Mouse (Mus musculus): Measurements from ENCODE around the gene Dazap1. TPM values are rescaled to one million over a fixed set of nuclear protein-coding genes. Genes with fewer than 3 reads are reported as not detected.
A peak's percentile ranks its signal among the peaks of the same experiment; 100 is the strongest.

Gene Dazap1
- total and polyA plus RNA-seq, 3 experiments: 151 to 533 (median 191) TPM

DNA sequence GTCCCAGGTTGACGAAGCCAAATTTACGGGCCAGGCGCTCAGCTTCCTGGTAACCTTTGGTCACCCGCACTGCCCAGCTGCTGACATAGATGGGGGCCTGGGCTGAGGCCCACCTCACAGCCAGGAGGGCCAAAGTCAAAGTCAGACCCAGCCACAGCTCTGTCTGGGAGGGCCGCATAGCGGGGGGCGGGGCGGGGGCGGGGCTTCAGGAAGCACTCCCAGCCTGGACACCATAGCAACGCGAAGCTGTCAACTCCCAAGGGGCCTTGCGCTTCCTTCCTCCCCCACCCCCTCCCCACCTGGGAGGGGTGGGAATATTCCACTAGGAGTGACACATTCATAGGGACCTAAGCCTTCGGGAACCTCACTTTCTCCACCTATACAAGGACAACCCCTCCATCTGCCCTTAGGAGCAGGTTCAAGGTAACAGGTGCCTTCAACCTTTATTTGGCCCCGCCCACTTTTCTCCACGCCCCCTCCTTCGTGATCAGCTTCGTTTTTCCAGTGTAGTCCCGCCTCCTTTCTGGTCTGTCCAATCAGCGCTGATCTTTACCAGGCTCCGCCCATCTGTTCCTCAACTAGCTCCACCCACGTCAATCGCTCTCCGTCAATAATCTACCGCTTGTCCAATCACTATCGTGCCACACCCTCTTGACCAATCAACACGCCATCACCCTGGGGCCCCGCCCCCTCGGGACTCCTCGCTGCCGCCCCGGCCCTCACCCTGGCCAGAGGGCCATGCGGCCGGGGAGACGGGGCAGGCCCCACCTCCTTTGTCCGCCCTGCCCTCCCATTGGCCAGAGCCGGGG is 68.2 kb downstream of the Dazap1 start, which contains the start of the genes Pcsk4 and Reep6:
Pcsk4 (minus strand) TSS at position 226 of the 809 bp plus-strand sequence.
Reep6 (plus strand) TSS at position 681 of the 809 bp plus-strand sequence.
- Histone ChIP-seq H3K4me1 (ENCODE audit: insufficient read depth, low read depth, low read length) (peaks cover 79% of the 10 kb centered on the region), H3K27me3 (ENCODE audit: insufficient read depth, low read length) (no peaks in the 10 kb centered on the region; the same call in 1 of the 2 replicates), H3K9me3 (replicated peaks) (no peaks in the 10 kb centered on the region), H3K4me3 (ENCODE audit: low read depth, low read length) (peak within 1 kb of the TSS; percentile 75), H3K36me3 (replicated peaks) (peaks cover 23% of the 10 kb centered on the region)
- TF ChIP-seq TAL1 (conservative IDR thresholded peaks at IDR 0.05; ENCODE audit: low read depth, low read length): no peak
- TF ChIP-seq GATA2 (IDR thresholded peaks at IDR 0.05; ENCODE audit: borderline replicate concordance, low read depth, low read length): no peak
- no peak for TF ChIP-seq CTCF (IDR thresholded peaks at IDR 0.05; ENCODE audit: low read depth, low read length)
- no peak for TF ChIP-seq POLR2AphosphoS5 (IDR thresholded peaks at IDR 0.05; ENCODE audit: insufficient replicate concordance, low read depth, low read length)
- no peak for TF ChIP-seq GATA1 (IDR thresholded peaks at IDR 0.05; ENCODE audit: borderline replicate concordance, low read length)
- DNase-seq (ENCODE audit: low spot score) (peak; percentile 99), ATAC-seq (ENCODE audit: extremely low read depth, insufficient number of reproducible peaks, low FRiP score, poor library complexity, severe bottlenecking) (peak; percentile 93)

DNA sequence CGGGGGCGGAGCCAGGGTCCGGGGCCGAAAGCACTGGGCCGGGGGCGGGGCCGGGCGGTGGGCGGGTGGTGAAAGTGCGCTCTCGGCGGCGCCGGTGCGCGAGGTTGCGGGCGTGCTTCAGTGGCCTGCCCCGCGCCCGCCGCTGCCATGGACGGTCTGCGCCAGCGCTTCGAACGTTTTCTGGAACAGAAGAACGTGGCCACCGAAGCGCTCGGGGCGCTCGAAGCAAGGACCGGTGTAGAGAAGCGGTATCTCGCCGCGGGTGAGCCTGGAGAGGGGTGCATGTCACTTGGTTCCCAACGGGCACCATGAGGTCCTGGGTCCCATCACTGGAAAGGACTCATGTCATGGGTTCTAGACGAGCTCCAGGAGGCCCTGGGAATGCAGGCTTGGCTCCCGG is 68.8 kb downstream of the Dazap1 start:
- TF ChIP-seq TAL1 (conservative IDR thresholded peaks at IDR 0.05; ENCODE audit: low read depth, low read length) (no peak), GATA1 (IDR thresholded peaks at IDR 0.05; ENCODE audit: borderline replicate concordance, low read length) (no peak), POLR2AphosphoS5 (IDR thresholded peaks at IDR 0.05; ENCODE audit: insufficient replicate concordance, low read depth, low read length) (no peak), CTCF (IDR thresholded peaks at IDR 0.05; ENCODE audit: low read depth, low read length) (no peak)
- H3K36me3 ChIP-seq (replicated peaks): peaks cover 28% of the 10 kb centered on the region
- no peaks in the 10 kb centered on the region for H3K9me3 ChIP-seq (replicated peaks)
- no peaks in the 10 kb centered on the region for H3K27me3 ChIP-seq (ENCODE audit: insufficient read depth, low read length)
- no peak for ATAC-seq (ENCODE audit: extremely low read depth, insufficient number of reproducible peaks, low FRiP score, poor library complexity, severe bottlenecking)
- DNase-seq (ENCODE audit: low spot score): no peak
- peaks cover 79% of the 10 kb centered on the region for H3K4me1 ChIP-seq (ENCODE audit: insufficient read depth, low read depth, low read length)
- peak overlapping the region; percentile 75 for H3K4me3 ChIP-seq (ENCODE audit: low read depth, low read length)

DNA sequence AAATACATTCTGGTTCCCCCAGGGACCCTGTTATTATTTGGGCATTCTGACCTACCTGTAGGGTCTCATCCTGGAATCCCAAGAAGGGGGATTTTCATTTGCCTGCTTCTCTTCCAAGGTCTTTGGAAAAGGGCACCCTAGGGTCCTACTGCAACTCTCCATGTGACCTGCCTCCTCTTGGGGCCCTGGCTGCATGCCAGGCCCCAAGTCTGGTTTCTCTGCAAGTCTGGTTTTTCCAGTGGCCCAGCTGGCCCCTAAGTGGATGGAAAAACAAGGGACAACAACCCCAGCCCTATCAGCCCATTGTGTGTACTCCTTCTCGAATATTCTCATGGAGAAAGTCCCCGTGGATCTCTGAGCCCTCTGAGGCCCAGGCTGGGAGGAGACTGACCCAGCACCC is 69.6 kb downstream of the Dazap1 start:
- TF ChIP-seq CTCF (IDR thresholded peaks at IDR 0.05; ENCODE audit: low read depth, low read length) (no peak), POLR2AphosphoS5 (IDR thresholded peaks at IDR 0.05; ENCODE audit: insufficient replicate concordance, low read depth, low read length) (no peak), TAL1 (conservative IDR thresholded peaks at IDR 0.05; ENCODE audit: low read depth, low read length) (no peak), GATA2 (IDR thresholded peaks at IDR 0.05; ENCODE audit: borderline replicate concordance, low read depth, low read length) (no peak), GATA1 (IDR thresholded peaks at IDR 0.05; ENCODE audit: borderline replicate concordance, low read length) (no peak)
- Histone ChIP-seq H3K4me3 (ENCODE audit: low read depth, low read length) (peak overlapping the region; percentile 75; the same call in 1 of the 2 replicates), H3K27me3 (ENCODE audit: insufficient read depth, low read length) (no peaks in the 10 kb centered on the region), H3K9me3 (replicated peaks) (no peaks in the 10 kb centered on the region), H3K4me1 (ENCODE audit: insufficient read depth, low read depth, low read length) (peaks cover 74% of the 10 kb centered on the region), H3K36me3 (replicated peaks) (peaks cover 36% of the 10 kb centered on the region)
- no peak for ATAC-seq (ENCODE audit: extremely low read depth, insufficient number of reproducible peaks, low FRiP score, poor library complexity, severe bottlenecking)
- no peak for DNase-seq (ENCODE audit: low spot score)

DNA sequence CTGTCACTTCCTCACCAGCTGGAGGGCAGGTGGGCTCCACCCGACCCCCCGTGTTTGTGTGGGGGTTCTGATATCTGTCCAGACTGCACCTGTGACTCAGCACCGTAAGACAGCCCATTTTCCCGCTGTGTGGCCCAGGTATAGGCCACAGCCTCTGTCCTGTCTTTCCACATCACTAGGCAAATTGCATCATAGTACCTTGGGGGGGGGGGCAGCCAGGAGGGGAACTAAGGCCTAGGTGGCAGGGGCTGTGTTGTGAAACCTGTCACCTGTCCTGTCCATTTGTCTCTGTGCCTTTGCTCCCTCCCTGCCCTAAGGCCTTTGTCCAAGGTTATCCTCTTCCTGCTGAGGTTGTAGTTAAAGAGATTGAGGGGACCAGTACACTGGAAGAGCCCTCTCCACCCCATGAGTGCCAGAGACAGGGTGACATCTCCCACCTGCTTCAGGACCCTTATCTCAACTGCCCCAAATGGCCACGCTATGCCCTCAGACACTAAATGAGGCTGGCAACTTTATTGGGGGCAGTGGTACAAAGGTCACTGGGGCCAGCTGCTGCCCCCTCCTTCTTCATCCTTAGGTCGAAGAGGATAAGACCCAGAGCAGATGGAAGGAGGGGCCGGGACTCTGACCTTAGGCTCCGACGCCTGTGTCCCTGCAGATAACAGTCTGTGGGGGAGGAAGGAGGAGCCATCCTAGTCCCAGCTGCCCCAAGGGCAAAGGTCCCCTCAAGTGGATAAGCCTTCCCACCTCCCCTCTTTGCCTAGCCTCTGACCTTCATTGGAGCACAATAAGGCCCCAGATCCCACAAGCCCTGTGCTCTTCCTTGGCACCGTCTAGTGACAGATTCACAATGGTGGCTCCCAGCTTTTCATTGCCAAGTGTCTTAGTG is 70.6 kb downstream of the Dazap1 start:
- DNase-seq (ENCODE audit: low spot score) (peak; percentile 65), ATAC-seq (ENCODE audit: extremely low read depth, insufficient number of reproducible peaks, low FRiP score, poor library complexity, severe bottlenecking) (no peak)
- Histone ChIP-seq H3K9me3 (replicated peaks) (no peaks in the 10 kb centered on the region), H3K4me3 (ENCODE audit: low read depth, low read length) (peak overlapping the region; percentile 75; the same call in 1 of the 2 replicates), H3K27me3 (ENCODE audit: insufficient read depth, low read length) (no peaks in the 10 kb centered on the region), H3K36me3 (replicated peaks) (peaks cover 46% of the 10 kb centered on the region), H3K4me1 (ENCODE audit: insufficient read depth, low read depth, low read length) (peaks cover 78% of the 10 kb centered on the region)
- TF ChIP-seq GATA1 (IDR thresholded peaks at IDR 0.05; ENCODE audit: borderline replicate concordance, low read length) (no peak), POLR2AphosphoS5 (IDR thresholded peaks at IDR 0.05; ENCODE audit: insufficient replicate concordance, low read depth, low read length) (no peak), GATA2 (IDR thresholded peaks at IDR 0.05; ENCODE audit: borderline replicate concordance, low read depth, low read length) (no peak), CTCF (IDR thresholded peaks at IDR 0.05; ENCODE audit: low read depth, low read length) (no peak), TAL1 (conservative IDR thresholded peaks at IDR 0.05; ENCODE audit: low read depth, low read length) (peak; percentile 89)

DNA sequence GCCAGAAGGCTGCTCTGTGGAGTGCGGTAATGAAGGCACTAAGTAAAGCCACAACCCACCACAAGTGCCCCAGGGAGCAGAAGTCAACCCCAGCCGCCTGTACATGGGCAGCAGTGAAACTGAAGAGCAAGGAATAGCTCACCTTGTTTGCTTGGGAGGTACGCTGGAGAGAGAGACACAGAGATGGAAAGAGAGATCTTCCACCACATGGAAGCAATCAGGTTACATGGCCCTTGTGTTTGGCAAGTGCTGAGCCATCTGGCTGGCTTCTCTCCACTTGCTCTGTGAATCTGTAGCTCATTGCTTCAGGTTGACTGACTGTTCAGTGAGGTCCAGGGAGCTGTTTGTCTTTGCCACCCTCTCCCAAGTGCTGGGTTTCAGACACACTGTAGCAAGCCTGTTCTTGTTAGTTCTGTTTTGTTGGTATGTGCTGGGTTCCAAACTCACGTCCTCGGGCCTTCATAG is 71.3 kb downstream of the Dazap1 start:
- no peak for TF ChIP-seq GATA1 (IDR thresholded peaks at IDR 0.05; ENCODE audit: borderline replicate concordance, low read length)
- Histone ChIP-seq H3K4me3 (ENCODE audit: low read depth, low read length) (peak overlapping the region; percentile 75; the same call in 1 of the 2 replicates), H3K27me3 (ENCODE audit: insufficient read depth, low read length) (no peaks in the 10 kb centered on the region), H3K9me3 (replicated peaks) (no peaks in the 10 kb centered on the region), H3K4me1 (ENCODE audit: insufficient read depth, low read depth, low read length) (peaks cover 78% of the 10 kb centered on the region), H3K36me3 (replicated peaks) (peaks cover 50% of the 10 kb centered on the region)
- ATAC-seq (ENCODE audit: extremely low read depth, insufficient number of reproducible peaks, low FRiP score, poor library complexity, severe bottlenecking) (no peak), DNase-seq (ENCODE audit: low spot score) (no peak)

DNA sequence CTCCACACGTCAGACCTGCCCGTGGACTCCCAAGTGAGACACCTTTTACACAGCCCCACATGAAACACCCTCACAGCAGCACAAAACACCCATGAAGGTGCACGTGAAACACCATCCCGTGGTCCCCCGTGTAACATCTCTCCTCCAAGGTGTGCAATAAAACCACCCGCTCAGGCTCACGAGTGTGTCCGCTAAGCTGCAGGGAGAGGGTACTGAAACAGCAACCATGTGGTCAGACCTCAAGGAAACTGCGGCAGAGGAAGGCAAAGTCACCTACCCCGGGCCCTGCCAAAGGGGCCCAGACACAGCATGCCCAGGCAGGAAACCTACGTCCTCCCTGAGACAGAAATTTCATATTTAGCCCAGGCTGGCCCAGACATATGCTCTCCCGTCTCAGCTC is 75.0 kb downstream of the Dazap1 start:
- no peaks in the 10 kb centered on the region for H3K27me3 ChIP-seq (ENCODE audit: insufficient read depth, low read length)
- H3K4me3 ChIP-seq (ENCODE audit: low read depth, low read length): no peak overlapping the region
- ATAC-seq (ENCODE audit: extremely low read depth, insufficient number of reproducible peaks, low FRiP score, poor library complexity, severe bottlenecking) (no peak), DNase-seq (ENCODE audit: low spot score) (no peak)
- TF ChIP-seq TAL1 (conservative IDR thresholded peaks at IDR 0.05; ENCODE audit: low read depth, low read length) (no peak), POLR2AphosphoS5 (IDR thresholded peaks at IDR 0.05; ENCODE audit: insufficient replicate concordance, low read depth, low read length) (no peak), CTCF (IDR thresholded peaks at IDR 0.05; ENCODE audit: low read depth, low read length) (no peak), GATA2 (IDR thresholded peaks at IDR 0.05; ENCODE audit: borderline replicate concordance, low read depth, low read length) (no peak), GATA1 (IDR thresholded peaks at IDR 0.05; ENCODE audit: borderline replicate concordance, low read length) (no peak)
- H3K4me1 ChIP-seq (ENCODE audit: insufficient read depth, low read depth, low read length): peaks cover 72% of the 10 kb centered on the region
- H3K36me3 ChIP-seq (replicated peaks): peaks cover 61% of the 10 kb centered on the region
- peaks cover 3% of the 10 kb centered on the region for H3K9me3 ChIP-seq (replicated peaks)

Other genes with a start within 250 kb of the Dazap1 start
Only the 20 nearest of the 26 such genes appear.
- gene Stk11, start 145.7 kb upstream of the Dazap1 start, total RNA-seq (2014; fragmentation: Nextera tagmentation): 138 and 172 TPM in 2 replicates
- 150 and 154 TPM in 2 replicates for gene Stk11, start 145.7 kb upstream of the Dazap1 start, total RNA-seq (2017)
- gene Stk11, start 145.7 kb upstream of the Dazap1 start, polyA plus RNA-seq (2012): 161 and 170 TPM in 2 replicates
- 248 and 258 TPM in 2 replicates for gene Atp5d, start 122.9 kb upstream of the Dazap1 start, total RNA-seq (2014; fragmentation: Nextera tagmentation)
- 81.9 and 82.7 TPM in 2 replicates for gene Atp5d, start 122.9 kb upstream of the Dazap1 start, total RNA-seq (2017)
- 1,539 and 1,678 TPM in 2 replicates for gene Atp5d, start 122.9 kb upstream of the Dazap1 start, polyA plus RNA-seq (2012)
- 67.2 and 74.4 TPM in 2 replicates for gene Cbarp, start 120.7 kb upstream of the Dazap1 start, total RNA-seq (2014; fragmentation: Nextera tagmentation)
- gene Cbarp, start 120.7 kb upstream of the Dazap1 start, total RNA-seq (2017): 3.7 and 5.5 TPM in 2 replicates
- 66.6 and 73.9 TPM in 2 replicates for gene Cbarp, start 120.7 kb upstream of the Dazap1 start, polyA plus RNA-seq (2012)
- gene Midn, start 113.2 kb upstream of the Dazap1 start, total RNA-seq (2014; fragmentation: Nextera tagmentation): 89.8 and 92.3 TPM in 2 replicates
- gene Midn, start 113.2 kb upstream of the Dazap1 start, total RNA-seq (2017): 19.2 and 24.3 TPM in 2 replicates
- gene Midn, start 113.2 kb upstream of the Dazap1 start, polyA plus RNA-seq (2012): 295 and 302 TPM in 2 replicates
- 18.1 and 21.2 TPM in 2 replicates for gene Cirbp, start 95.5 kb upstream of the Dazap1 start, total RNA-seq (2014; fragmentation: Nextera tagmentation)
- gene Cirbp, start 95.5 kb upstream of the Dazap1 start, total RNA-seq (2017): 32.6 and 34.8 TPM in 2 replicates
- gene Cirbp, start 95.5 kb upstream of the Dazap1 start, polyA plus RNA-seq (2012): 41.4 and 45.2 TPM in 2 replicates
- gene 1600002K03Rik, start 88.5 kb upstream of the Dazap1 start, total RNA-seq (2014; fragmentation: Nextera tagmentation): 1.6 TPM in 1 of 2 replicates, not detected in the other
- 7.8 and 8.9 TPM in 2 replicates for gene 1600002K03Rik, start 88.5 kb upstream of the Dazap1 start, total RNA-seq (2017)
- 4.8 and 5.0 TPM in 2 replicates for gene 1600002K03Rik, start 88.5 kb upstream of the Dazap1 start, polyA plus RNA-seq (2012)
- gene Efna2, start 82.0 kb upstream of the Dazap1 start, total RNA-seq (2014; fragmentation: Nextera tagmentation): not detected in 2 replicates
- gene Efna2, start 82.0 kb upstream of the Dazap1 start, total RNA-seq (2017): not detected in 2 replicates
- 0.18 and 0.20 TPM in 2 replicates for gene Efna2, start 82.0 kb upstream of the Dazap1 start, polyA plus RNA-seq (2012)
- 10.8 and 16.9 TPM in 2 replicates for gene Mum1, start 35.1 kb upstream of the Dazap1 start, total RNA-seq (2014; fragmentation: Nextera tagmentation)
- gene Mum1, start 35.1 kb upstream of the Dazap1 start, total RNA-seq (2017): 56.1 and 59.1 TPM in 2 replicates
- 32.3 and 36.2 TPM in 2 replicates for gene Mum1, start 35.1 kb upstream of the Dazap1 start, polyA plus RNA-seq (2012)
- gene Ndufs7, start 12.4 kb upstream of the Dazap1 start, total RNA-seq (2014; fragmentation: Nextera tagmentation): 246 and 251 TPM in 2 replicates
- gene Ndufs7, start 12.4 kb upstream of the Dazap1 start, total RNA-seq (2017): 152 and 156 TPM in 2 replicates
- gene Ndufs7, start 12.4 kb upstream of the Dazap1 start, polyA plus RNA-seq (2012): 222 and 257 TPM in 2 replicates
- not detected in 2 replicates for gene Gamt, start 474 bp upstream of the Dazap1 start, total RNA-seq (2014; fragmentation: Nextera tagmentation)
- 0.17 TPM in 1 of 2 replicates, not detected in the other for gene Gamt, start 474 bp upstream of the Dazap1 start, total RNA-seq (2017)
- gene Gamt, start 474 bp upstream of the Dazap1 start, polyA plus RNA-seq (2012): 0.18 TPM in 1 of 2 replicates, not detected in the other
- 2,952 and 3,110 TPM in 2 replicates for gene Rps15, start 31.0 kb downstream of the Dazap1 start, total RNA-seq (2014; fragmentation: Nextera tagmentation)
- gene Rps15, start 31.0 kb downstream of the Dazap1 start, total RNA-seq (2017): 3,218 and 3,548 TPM in 2 replicates
- 11,196 and 11,583 TPM in 2 replicates for gene Rps15, start 31.0 kb downstream of the Dazap1 start, polyA plus RNA-seq (2012)
- 0.10 and 0.23 TPM in 2 replicates for gene Apc2, start 34.5 kb downstream of the Dazap1 start, total RNA-seq (2014; fragmentation: Nextera tagmentation)
- gene Apc2, start 34.5 kb downstream of the Dazap1 start, total RNA-seq (2017): 0.06 and 0.11 TPM in 2 replicates
- gene Apc2, start 34.5 kb downstream of the Dazap1 start, polyA plus RNA-seq (2012): 0.02 and 0.04 TPM in 2 replicates
- gene 2310011J03Rik, start 59.1 kb downstream of the Dazap1 start, total RNA-seq (2014; fragmentation: Nextera tagmentation): 17.2 and 17.6 TPM in 2 replicates
- gene 2310011J03Rik, start 59.1 kb downstream of the Dazap1 start, total RNA-seq (2017): 27.0 and 31.2 TPM in 2 replicates
- 92.5 and 108 TPM in 2 replicates for gene 2310011J03Rik, start 59.1 kb downstream of the Dazap1 start, polyA plus RNA-seq (2012)
- gene Pcsk4, start 68.0 kb downstream of the Dazap1 start, total RNA-seq (2014; fragmentation: Nextera tagmentation): 4.8 and 6.7 TPM in 2 replicates
- 0.87 and 1.1 TPM in 2 replicates for gene Pcsk4, start 68.0 kb downstream of the Dazap1 start, total RNA-seq (2017)
- gene Pcsk4, start 68.0 kb downstream of the Dazap1 start, polyA plus RNA-seq (2012): 12.4 and 14.2 TPM in 2 replicates
- gene Reep6, start 68.5 kb downstream of the Dazap1 start, total RNA-seq (2014; fragmentation: Nextera tagmentation): 72.8 and 85.9 TPM in 2 replicates
- gene Reep6, start 68.5 kb downstream of the Dazap1 start, total RNA-seq (2017): 1.0 and 1.3 TPM in 2 replicates
- 49.5 and 65.3 TPM in 2 replicates for gene Reep6, start 68.5 kb downstream of the Dazap1 start, polyA plus RNA-seq (2012)
- 16.9 and 17.5 TPM in 2 replicates for gene Adamtsl5, start 86.9 kb downstream of the Dazap1 start, total RNA-seq (2014; fragmentation: Nextera tagmentation)
- 5.4 and 8.0 TPM in 2 replicates for gene Adamtsl5, start 86.9 kb downstream of the Dazap1 start, total RNA-seq (2017)
- gene Adamtsl5, start 86.9 kb downstream of the Dazap1 start, polyA plus RNA-seq (2012): 33.4 and 37.9 TPM in 2 replicates
- gene Plk5, start 95.0 kb downstream of the Dazap1 start, total RNA-seq (2014; fragmentation: Nextera tagmentation): not detected in 2 replicates
- 0.12 TPM in 1 of 2 replicates, not detected in the other for gene Plk5, start 95.0 kb downstream of the Dazap1 start, total RNA-seq (2017)
- not detected in 2 replicates for gene Plk5, start 95.0 kb downstream of the Dazap1 start, polyA plus RNA-seq (2012)
- 7.7 and 11.4 TPM in 2 replicates for gene Mex3d, start 126.2 kb downstream of the Dazap1 start, total RNA-seq (2014; fragmentation: Nextera tagmentation)
- gene Mex3d, start 126.2 kb downstream of the Dazap1 start, total RNA-seq (2017): 8.7 and 10.9 TPM in 2 replicates
- 35.3 and 41.9 TPM in 2 replicates for gene Mex3d, start 126.2 kb downstream of the Dazap1 start, polyA plus RNA-seq (2012)
- gene Mbd3, start 138.1 kb downstream of the Dazap1 start, total RNA-seq (2014; fragmentation: Nextera tagmentation): 37.3 and 41.7 TPM in 2 replicates
- 36.0 and 42.0 TPM in 2 replicates for gene Mbd3, start 138.1 kb downstream of the Dazap1 start, total RNA-seq (2017)
- 244 and 272 TPM in 2 replicates for gene Mbd3, start 138.1 kb downstream of the Dazap1 start, polyA plus RNA-seq (2012)
- gene Uqcr11, start 145.3 kb downstream of the Dazap1 start, total RNA-seq (2014; fragmentation: Nextera tagmentation): 57.3 and 71.6 TPM in 2 replicates
- 376 and 446 TPM in 2 replicates for gene Uqcr11, start 145.3 kb downstream of the Dazap1 start, total RNA-seq (2017)
- gene Uqcr11, start 145.3 kb downstream of the Dazap1 start, polyA plus RNA-seq (2012): 1,650 and 1,908 TPM in 2 replicates